Mouse (Mus musculus): Measurements from ENCODE around the gene St8sia6.

- TF ChIP-seq POLR2A (IDR thresholded peaks at IDR 0.05; ENCODE audit: insufficient read length, low read depth): no peak
- no peak for TF ChIP-seq E2F4 (IDR thresholded peaks at IDR 0.05; ENCODE audit: insufficient read depth)
- no peak for TF ChIP-seq MYOD1 (IDR thresholded peaks at IDR 0.05; ENCODE audit: control insufficient read depth in 1 of 3, insufficient read length in 2 of 3, low read depth in 2 of 3)
- no peak for TF ChIP-seq USF1 (IDR thresholded peaks at IDR 0.05; ENCODE audit: low read depth)
- no peak for TF ChIP-seq MYOG (IDR thresholded peaks at IDR 0.05; ENCODE audit: control insufficient read depth in 1 of 3, insufficient read depth in 1 of 3, insufficient read length in 2 of 3, low read depth in 2 of 3)
- no peak for TF ChIP-seq TCF12 (IDR thresholded peaks at IDR 0.05; ENCODE audit: insufficient read depth, poor library complexity, severe bottlenecking)
- no peak for TF ChIP-seq CEBPB (IDR thresholded peaks at IDR 0.05; ENCODE audit: insufficient read depth, poor library complexity, severe bottlenecking)
- TF ChIP-seq TCF3 (IDR thresholded peaks at IDR 0.05; ENCODE audit: insufficient read length, low read depth): no peak
- TF ChIP-seq SRF (IDR thresholded peaks at IDR 0.05; ENCODE audit: control insufficient read depth, insufficient read length, low read depth): no peak
- TF ChIP-seq POLR2AphosphoS2 (IDR thresholded peaks at IDR 0.05; ENCODE audit: insufficient read length, low read depth): no peak
- TF ChIP-seq MAX (IDR thresholded peaks at IDR 0.05; ENCODE audit: low read depth): no peak
These were observed 110.7 kb downstream of the St8sia6 start for GRCm38 (mm10) chr2:13683205-13683570.
